Mouse (Mus musculus): ENCODE measurements around the gene Rpp14. TPM values are rescaled to one million over a fixed set of nuclear protein-coding genes. Genes with fewer than 3 reads are reported as not detected.

Gene Rpp14
- polyA plus RNA-seq (2015; fragmentation: Nextera tagmentation; extraction: Ambion mirVana), result 43.8 and 46.3 TPM in 2 replicates

DNA sequence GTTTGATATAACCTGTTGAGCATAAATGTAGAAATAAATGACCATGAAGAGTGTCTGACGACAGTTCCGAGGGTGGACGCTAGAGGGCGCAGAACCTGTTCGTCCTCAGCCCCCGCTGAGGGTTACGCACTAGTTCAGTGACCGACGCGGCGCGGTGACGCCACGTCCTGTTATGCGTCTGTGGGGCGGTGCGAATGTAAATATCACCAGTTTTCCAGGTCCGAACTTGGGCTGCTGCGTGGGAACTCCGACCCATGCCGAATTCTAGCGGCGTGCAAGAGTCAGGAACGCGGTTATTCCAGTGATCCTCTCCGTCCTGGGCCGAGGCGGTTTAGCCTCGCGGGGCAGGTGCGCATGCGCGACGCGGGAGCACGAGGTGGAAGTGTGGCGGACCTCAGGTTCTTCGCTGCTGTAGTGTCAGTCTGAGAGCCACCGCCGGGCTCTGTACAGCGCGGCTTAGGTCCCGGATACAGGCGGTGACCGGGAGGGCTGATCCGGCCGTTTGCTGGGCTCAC is at the start of gene Rpp14:
Gene Rpp14 (plus strand): TSS at position 203 of the 515 bp plus-strand sequence.
- ATAC-seq (replicated peaks), result peak; percentile 98
- H3K9ac ChIP-seq, result peak within 1 kb of the TSS; percentile 68

DNA sequence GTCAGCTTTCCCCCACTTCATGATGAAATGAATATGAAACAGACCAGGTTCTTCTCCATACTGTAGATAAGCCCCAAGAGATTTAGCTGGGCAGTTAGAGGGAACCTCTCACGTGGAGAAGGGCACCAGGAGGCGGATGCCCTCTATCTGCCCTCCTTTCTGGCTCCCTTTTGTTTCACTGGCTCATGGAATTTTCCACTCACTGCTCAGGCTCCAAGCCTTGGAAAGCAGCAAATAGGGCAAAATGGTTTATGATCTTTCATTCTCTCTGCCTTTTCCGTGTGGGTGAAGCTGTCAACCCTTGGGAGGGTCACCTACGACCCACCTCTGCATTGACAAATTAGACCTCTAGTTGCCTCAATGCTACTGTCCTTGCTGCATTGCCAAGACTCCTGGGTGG is 49.6 kb upstream of the Rpp14 start:
- H3K4me2 ChIP-seq, result no peak overlapping the region
- H3K27me3 ChIP-seq (replicated peaks), result no peaks in the 10 kb centered on the region
- no peaks in the 10 kb centered on the region for H3K9me3 ChIP-seq
- H3K4me1 ChIP-seq, result no peaks in the 10 kb centered on the region
- H3K9ac ChIP-seq, result no peak overlapping the region
- no peak for ATAC-seq (replicated peaks)
- H3K4me3 ChIP-seq, result no peak overlapping the region
- H3K27ac ChIP-seq, result no peak overlapping the region
- H3K36me3 ChIP-seq (replicated peaks), result no peaks in the 10 kb centered on the region
- 47% methylated on average over 4 of the region's 4 CpGs for whole genome bisulfite sequencing

More for the DNA sequence above, at the start of gene Rpp14:
- Histone ChIP-seq H3K9me3 (no peaks in the 10 kb centered on the region), H3K4me2 (peak within 1 kb of the TSS; percentile 80), H3K27me3 (replicated peaks) (no peaks in the 10 kb centered on the region), H3K4me3 (peak within 1 kb of the TSS; percentile 63), H3K4me1 (peaks cover 15% of the 10 kb centered on the region), H3K36me3 (replicated peaks) (no peaks in the 10 kb centered on the region; the same call in 1 of the 2 replicates), H3K27ac (peak within 1 kb of the TSS; percentile 92)
- under 1% methylated on average over 47 of the region's 47 CpGs for WGBS

DNA sequence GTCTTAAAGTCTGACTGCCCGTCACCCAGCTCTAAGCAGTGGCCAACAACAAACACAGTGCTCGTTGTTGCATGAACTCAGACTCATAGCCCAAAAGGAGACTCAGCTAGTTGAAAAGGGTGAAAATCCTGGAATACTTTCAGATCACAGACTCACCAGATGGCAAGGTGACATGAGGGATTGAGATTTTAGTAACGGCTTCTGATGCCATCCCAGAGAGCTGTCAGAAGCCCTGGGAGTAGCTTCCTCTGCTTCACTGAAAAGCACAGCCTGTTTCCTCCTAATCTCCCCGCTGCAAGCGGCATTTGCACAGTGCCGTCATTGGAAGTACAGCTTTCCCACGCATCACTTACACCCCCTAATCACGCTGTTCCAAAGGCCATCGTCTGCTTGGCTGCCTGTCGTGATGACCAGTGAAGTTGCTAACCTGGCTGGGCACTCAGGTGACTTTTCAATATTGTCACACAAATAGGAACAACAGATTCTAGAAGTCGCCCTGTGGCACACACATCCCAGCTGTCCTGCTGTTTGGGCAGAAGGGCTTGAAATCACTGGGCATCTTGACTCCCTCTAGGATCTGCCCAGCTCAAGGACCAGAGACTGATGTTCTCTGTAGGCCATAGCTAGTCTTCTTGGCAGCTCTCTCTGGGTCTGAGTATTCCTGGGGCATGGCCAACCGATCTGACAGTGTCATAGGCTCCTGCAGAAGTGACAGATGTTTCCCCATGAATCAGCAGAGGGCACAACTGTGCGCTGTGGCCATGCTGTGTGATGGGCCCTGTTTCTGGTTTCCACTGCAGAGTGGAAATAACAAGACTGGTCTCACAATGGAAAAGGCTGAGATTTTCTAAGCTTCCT is 47.9 kb upstream of the Rpp14 start:
- Histone ChIP-seq H3K9ac (no peak overlapping the region), H3K9me3 (no peaks in the 10 kb centered on the region), H3K36me3 (replicated peaks) (no peaks in the 10 kb centered on the region), H3K4me1 (no peaks in the 10 kb centered on the region), H3K27ac (no peak overlapping the region), H3K27me3 (replicated peaks) (no peaks in the 10 kb centered on the region), H3K4me3 (no peak overlapping the region), H3K4me2 (no peak overlapping the region)
- ATAC-seq (replicated peaks), result no peak; the same call in 1 of the 2 replicates
- 43% methylated on average over 13 of the region's 13 CpGs for WGBS

DNA sequence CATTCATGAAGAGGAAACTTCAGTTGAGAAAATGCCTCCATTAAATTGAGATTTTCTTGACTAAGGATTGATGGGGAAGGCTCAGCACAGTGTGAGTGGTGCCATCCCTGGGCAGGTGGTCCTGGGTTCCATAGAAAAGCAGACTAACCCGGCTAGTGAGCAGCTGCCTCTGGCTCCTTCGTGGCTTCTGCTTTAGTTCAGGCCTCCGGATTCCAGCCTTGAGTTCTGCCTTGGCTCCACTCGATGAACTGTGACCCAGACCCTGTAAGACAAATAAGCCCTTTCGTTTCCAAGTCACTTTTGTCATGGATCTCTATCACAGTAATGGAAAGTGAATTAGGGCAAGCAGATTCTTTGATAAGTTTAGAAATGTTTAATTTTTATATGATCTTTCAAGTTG is 45.6 kb upstream of the Rpp14 start:
- Histone ChIP-seq H3K27ac (no peak overlapping the region), H3K27me3 (replicated peaks) (no peaks in the 10 kb centered on the region), H3K4me1 (no peaks in the 10 kb centered on the region), H3K9me3 (no peaks in the 10 kb centered on the region), H3K9ac (no peak overlapping the region), H3K4me3 (no peak overlapping the region), H3K4me2 (no peak overlapping the region), H3K36me3 (replicated peaks) (no peaks in the 10 kb centered on the region)
- ATAC-seq (replicated peaks), result no peak
- 70% methylated on average over 5 of the region's 5 CpGs for WGBS

DNA sequence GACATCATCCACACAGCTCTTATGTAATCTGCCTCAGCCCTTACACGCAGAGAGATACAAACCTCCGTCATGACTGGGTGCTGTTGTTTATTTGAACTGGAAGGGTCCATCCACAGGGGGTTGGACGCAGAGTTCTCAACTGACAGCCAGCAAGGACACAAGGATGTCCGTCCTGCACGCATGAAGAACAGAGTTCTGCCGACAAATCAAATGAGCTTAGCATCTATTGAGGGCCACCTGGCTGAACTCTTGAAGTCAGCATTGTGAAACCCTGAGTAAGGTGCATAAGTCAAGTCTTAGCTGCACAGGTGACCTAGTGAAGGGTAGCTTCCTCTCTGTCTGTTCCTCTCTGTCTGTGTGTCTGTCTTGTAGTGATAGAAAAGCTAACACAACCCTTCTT is 44.2 kb upstream of the Rpp14 start:
- Histone ChIP-seq H3K27ac (no peak overlapping the region), H3K27me3 (replicated peaks) (no peaks in the 10 kb centered on the region), H3K36me3 (replicated peaks) (0 out of 2 replicates have a peak, but pooled peaks cover 3% of the 10 kb centered on the region), H3K9me3 (no peaks in the 10 kb centered on the region), H3K4me2 (no peak overlapping the region), H3K9ac (no peak overlapping the region), H3K4me1 (no peaks in the 10 kb centered on the region), H3K4me3 (no peak overlapping the region)
- 91% methylated on average over 6 of the region's 6 CpGs for WGBS
- ATAC-seq (replicated peaks), result no peak

DNA sequence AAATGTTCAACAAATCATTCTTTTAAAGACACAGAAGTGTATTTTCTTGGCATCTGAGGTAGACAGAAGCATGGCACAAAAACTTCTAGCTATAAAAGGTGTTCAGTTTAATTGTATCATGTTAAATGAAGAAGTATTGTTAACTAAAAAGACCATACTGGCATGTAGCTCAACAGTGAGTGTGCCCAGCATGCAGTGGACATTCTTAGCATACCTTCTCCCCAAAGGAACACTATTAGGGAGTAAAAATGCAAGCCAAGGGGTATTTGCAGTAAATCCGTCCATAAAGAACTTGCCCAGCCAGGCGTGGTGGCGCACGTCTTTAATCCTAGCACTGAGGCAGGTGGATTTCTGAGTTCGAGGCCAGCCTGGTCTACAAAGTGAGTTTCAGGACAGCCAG is 43.8 kb upstream of the Rpp14 start:
- Histone ChIP-seq H3K27me3 (replicated peaks) (no peaks in the 10 kb centered on the region), H3K4me3 (no peak overlapping the region), H3K36me3 (replicated peaks) (0 out of 2 replicates have a peak, but pooled peaks cover 6% of the 10 kb centered on the region), H3K9me3 (no peaks in the 10 kb centered on the region), H3K9ac (no peak overlapping the region), H3K4me2 (no peak overlapping the region), H3K4me1 (no peaks in the 10 kb centered on the region), H3K27ac (no peak overlapping the region)
- WGBS, result 69% methylated on average over 5 of the region's 5 CpGs
- ATAC-seq (replicated peaks), result no peak

DNA sequence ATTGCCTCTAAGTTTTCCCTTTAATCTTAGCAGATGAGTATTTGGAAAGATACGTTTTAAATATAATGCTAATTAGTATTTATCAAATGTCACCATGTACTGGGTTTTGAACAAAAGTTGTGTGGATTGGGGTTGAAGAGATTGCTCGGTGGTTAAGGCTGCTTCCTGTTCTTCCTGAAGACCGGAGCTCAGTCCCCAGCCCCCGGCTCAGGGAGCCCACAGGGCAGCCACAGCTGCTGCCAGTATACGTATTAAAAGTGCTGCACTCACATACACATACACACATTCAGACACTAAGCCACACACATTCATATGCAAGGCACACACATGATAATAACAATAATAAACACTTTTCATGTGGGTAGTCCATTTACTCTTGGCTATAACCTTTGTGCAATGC is 42.0 kb upstream of the Rpp14 start:
- WGBS, result 83% methylated on average over 5 of the region's 5 CpGs
- no peaks in the 10 kb centered on the region for H3K4me1 ChIP-seq
- no peaks in the 10 kb centered on the region for H3K9me3 ChIP-seq
- H3K4me2 ChIP-seq, result no peak overlapping the region
- H3K27ac ChIP-seq, result no peak overlapping the region
- H3K27me3 ChIP-seq (replicated peaks), result no peaks in the 10 kb centered on the region
- ATAC-seq (replicated peaks), result no peak
- H3K9ac ChIP-seq, result no peak overlapping the region
- 0 out of 2 replicates have a peak, but pooled peaks cover 6% of the 10 kb centered on the region for H3K36me3 ChIP-seq (replicated peaks)
- H3K4me3 ChIP-seq, result no peak overlapping the region

DNA sequence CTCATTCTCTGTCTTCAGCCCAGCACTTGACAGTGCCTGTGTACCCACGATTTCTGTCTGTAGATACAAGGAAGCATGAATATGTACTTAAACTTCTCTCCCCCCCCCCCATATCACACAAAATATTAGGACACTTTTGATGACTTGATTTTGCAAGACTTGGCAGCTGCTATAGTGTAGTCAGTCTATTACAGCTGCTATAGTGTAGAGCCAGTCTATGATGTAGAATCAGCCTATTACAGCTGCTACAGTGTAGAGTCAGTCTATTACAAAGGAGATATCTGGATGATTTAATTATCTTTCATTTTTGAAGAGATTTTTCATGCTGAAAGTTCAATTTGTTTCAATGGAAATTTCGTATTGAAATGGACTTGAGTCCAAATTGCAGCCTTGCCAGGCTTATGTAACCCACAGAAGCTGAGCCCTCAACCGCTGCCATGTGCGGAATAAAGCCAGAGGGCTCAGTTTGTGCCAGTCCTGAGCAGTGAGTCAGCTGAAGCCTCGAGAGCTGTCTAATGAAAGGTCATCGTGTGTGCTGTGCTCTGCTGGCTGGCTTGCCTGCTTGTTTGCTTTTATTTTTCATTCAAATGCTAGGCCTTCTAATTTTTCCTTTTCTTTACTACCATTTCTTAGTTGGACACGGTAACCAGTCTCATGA is 41.2 kb upstream of the Rpp14 start:
- Histone ChIP-seq H3K9ac (no peak overlapping the region), H3K36me3 (replicated peaks) (0 out of 2 replicates have a peak, but pooled peaks cover 6% of the 10 kb centered on the region), H3K4me2 (no peak overlapping the region), H3K27ac (no peak overlapping the region), H3K4me1 (no peaks in the 10 kb centered on the region), H3K27me3 (replicated peaks) (no peaks in the 10 kb centered on the region), H3K9me3 (no peaks in the 10 kb centered on the region), H3K4me3 (no peak overlapping the region)
- WGBS, result 73% methylated on average over 7 of the region's 7 CpGs
- no peak for ATAC-seq (replicated peaks)

DNA sequence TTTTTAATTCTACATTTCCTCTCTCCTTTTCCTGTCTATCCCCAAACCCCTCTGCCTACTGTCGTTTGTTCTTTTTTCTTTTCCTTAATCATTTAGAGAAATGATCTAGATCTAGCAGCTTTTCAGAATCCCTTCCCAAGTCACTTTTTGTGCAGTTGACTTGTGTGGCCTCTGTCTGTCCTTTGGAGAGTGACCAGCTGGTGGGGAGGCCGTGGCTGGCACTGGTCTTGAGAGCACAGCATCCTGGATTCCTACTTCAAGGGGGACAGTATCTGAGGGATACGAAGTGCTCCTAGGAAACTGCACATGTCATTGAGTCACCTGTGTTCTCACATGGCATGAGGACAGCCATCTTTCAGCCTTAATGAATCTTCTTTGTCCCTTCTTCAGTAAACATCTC is 40.0 kb upstream of the Rpp14 start:
- Histone ChIP-seq H3K4me3 (no peak overlapping the region), H3K4me1 (no peaks in the 10 kb centered on the region), H3K36me3 (replicated peaks) (0 out of 2 replicates have a peak, but pooled peaks cover 6% of the 10 kb centered on the region), H3K9ac (no peak overlapping the region), H3K27me3 (replicated peaks) (no peaks in the 10 kb centered on the region), H3K27ac (no peak overlapping the region), H3K9me3 (no peaks in the 10 kb centered on the region), H3K4me2 (no peak overlapping the region)
- no peak for ATAC-seq (replicated peaks)
- WGBS, result 86% methylated on average over 3 of the region's 3 CpGs

DNA sequence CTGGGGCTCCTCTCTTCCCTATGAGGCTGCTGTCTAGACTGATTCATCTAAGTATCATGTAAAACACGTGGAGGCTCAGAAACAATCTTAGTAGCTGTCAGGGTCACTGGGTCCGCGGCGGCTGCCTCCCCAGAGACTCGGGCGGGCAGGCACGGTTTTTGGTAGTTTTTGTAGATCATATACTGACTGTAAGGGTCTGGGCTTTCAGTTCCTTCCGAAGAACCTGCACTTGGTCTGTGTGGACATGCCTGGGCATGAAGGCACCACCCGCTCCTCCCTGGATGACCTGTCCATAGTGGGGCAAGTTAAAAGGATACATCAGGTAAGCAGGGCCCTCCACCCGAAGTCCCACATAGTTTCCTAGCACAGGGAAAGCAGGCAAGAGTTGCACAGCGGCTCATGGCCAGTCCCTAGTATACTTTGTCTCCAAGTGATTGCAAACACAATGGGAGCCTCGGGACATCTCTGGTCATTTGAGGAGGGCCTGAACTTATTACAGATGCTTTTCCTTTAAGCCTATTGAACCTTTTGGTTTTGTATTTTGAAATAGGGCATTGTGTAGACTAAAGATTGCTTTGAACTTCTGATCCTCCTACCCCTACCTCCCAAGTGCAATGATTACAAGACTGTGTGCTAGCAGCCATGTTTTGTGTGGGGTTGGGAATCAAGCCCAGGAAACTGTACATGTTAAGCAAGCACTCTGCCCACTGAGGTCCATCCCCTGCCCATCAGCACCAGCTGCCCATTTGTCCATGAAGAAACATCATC is 39.1 kb upstream of the Rpp14 start:
- H3K4me1 ChIP-seq, result no peaks in the 10 kb centered on the region
- H3K36me3 ChIP-seq (replicated peaks), result peaks cover 9% of the 10 kb centered on the region; the same call in 1 of the 2 replicates
- H3K4me2 ChIP-seq, result no peak overlapping the region
- H3K9me3 ChIP-seq, result no peaks in the 10 kb centered on the region
- no peak overlapping the region for H3K27ac ChIP-seq
- 89% methylated on average over 12 of the region's 12 CpGs for WGBS
- no peak overlapping the region for H3K4me3 ChIP-seq
- H3K27me3 ChIP-seq (replicated peaks), result no peaks in the 10 kb centered on the region
- ATAC-seq (replicated peaks), result no peak
- no peak overlapping the region for H3K9ac ChIP-seq

DNA sequence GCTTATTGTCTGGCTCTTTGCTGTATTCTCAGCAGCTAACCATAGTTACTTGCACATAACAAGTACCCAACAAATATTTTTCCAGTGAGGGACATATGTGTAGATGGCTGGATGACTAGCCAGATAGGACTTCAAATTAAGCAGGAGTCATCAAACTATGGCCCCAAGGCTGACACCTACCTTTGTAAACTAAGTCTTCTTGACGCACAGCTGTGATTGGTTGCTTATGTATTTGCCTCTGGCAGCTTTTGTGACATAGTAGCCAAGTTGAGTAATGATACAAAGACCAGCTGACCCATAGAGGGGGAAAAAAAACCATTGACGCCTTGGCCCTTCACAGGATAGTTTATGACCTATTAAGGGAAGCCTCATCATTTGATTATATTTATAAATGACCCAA is 38.0 kb upstream of the Rpp14 start:
- Histone ChIP-seq H3K36me3 (replicated peaks) (peaks cover 9% of the 10 kb centered on the region; the same call in 1 of the 2 replicates), H3K27me3 (replicated peaks) (no peaks in the 10 kb centered on the region), H3K9ac (no peak overlapping the region), H3K9me3 (no peaks in the 10 kb centered on the region), H3K4me3 (no peak overlapping the region), H3K4me2 (no peak overlapping the region), H3K27ac (no peak overlapping the region), H3K4me1 (no peaks in the 10 kb centered on the region)
- WGBS, result 95% methylated on average over 2 of the region's 2 CpGs
- ATAC-seq (replicated peaks), result no peak

DNA sequence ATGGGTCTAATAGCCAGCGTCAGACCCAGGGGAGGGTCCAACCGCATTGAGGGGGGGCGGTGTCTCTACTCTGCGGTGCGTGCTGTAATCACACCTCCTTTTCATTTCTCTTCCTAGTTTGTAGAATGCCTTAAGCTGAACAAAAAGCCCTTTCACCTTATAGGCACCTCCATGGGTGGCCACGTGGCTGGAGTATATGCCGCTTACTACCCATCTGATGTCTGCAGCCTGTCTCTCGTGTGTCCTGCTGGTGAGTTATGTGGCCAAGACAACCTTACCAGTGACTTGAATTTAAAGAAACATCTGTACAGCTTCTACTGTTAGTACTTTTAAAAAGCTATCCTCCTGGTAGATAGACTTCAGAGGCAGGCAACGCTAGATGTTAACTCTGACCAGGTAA is 37.6 kb upstream of the Rpp14 start:
- Histone ChIP-seq H3K27me3 (replicated peaks) (no peaks in the 10 kb centered on the region), H3K9me3 (no peaks in the 10 kb centered on the region), H3K4me3 (no peak overlapping the region), H3K36me3 (replicated peaks) (peaks cover 9% of the 10 kb centered on the region; the same call in 1 of the 2 replicates), H3K9ac (no peak overlapping the region), H3K27ac (no peak overlapping the region), H3K4me1 (no peaks in the 10 kb centered on the region), H3K4me2 (no peak overlapping the region)
- ATAC-seq (replicated peaks), result no peak
- WGBS, result 95% methylated on average over 9 of the region's 9 CpGs
